Mouse (Mus musculus) adrenal gland, postnatal 36 days (tissue): Measurements from ENCODE around the gene Pfdn5. TPM values are rescaled to one million over a fixed set of nuclear protein-coding genes. Genes with fewer than 3 reads are reported as not detected.

Experiments used
- DNase-seq, 2 experiments: peaks; one replicate each; pipeline ENCODE4 v3.0.0; 2021; ENCODE audit warnings: mixed read lengths in 1 of 2
- total RNA-seq, 2 experiments: library from RNA; stranded (reverse); gene quantifications; 2 replicates each; pipeline ENCODE4 v1.2.3; 2021

Pfdn5 gene
- total RNA-seq, 2 experiments from 2014 or later = 420 TPM

DNA sequence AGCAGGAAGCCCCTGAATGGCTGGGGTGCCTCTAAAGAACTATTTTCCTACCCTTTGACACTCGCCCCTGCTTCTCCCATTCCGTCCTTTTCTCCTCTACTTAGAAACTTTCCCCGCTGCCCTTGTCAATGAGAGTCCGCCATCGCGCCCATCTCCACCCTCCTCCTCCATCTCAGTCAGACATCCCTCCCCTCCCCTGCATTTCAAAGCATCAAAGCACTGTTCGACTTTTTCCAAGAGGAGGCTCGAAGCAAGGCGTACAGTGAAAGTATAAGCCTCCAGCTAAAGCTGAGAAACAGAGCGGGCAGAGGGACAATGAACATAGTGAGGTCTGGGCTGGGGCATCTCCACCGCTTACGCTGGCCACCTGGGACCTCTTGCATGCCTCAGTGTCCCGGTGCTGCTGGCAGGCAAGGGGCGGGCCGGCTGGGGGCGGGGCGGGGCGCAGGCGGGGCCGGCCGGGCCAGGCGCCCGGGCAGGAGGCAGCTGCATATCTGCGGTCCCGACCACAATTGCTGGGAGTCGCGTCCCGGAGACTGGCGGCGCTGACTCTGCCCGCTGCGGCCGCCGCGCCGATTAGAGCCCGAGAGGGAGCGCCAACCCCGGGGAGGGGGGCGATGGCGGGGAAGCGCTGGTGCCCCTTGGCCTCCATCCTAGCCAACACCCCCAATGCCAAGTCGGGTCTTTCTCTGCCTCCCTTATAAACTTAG lies 50.7 kb downstream of the Pfdn5 start:
- peak; percentile 72 to 80 for DNase-seq

DNA sequence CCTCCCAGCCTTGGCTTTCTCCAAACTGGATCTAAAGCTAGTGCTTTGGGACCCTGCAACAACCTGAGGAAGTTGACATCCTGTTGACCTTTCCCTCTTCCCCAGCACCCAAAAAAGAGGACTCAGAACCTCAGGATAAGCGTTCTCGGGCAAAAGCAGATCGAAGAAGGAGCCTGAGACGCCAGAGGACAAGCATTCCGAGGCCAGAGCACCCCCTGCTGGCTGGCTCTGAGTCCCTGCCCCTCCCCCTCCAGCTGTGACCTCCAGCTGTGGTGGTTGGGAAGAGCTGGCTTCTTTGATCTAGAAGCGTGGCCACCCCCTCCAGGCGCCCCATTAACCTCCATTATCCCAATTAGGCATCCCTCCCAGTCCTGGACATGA lies 51.2 kb downstream of the Pfdn5 start:
- peak; percentile 90 to 94 for DNase-seq

DNA sequence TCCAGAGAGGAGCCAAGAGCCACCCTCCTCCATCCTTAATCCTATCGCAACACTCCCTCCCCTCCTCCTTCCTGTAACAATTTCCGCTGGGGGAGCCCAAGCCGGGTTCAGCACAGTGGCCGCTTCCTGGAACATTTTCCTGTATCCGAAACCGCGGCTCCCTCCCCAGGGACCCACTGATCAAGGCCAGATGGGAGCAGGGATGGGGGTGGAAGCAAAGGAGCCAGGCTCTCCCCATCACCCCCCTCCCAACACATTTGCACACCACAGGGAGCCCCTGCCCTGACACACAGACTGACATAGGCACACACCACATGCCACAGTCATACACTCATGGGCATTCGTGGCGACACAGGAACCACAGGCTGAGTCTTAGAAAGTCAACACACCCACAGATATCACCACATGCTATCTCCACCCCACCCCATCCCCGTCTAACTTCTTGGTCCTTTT lies 51.9 kb downstream of the Pfdn5 start:
- peak; percentile 68 to 78 for DNase-seq

Other genes with a start within 250 kb of the Pfdn5 start
- 10 to 100 TPM; 68.4 to 87.6 TPM for gene Tns2, start 225.7 kb upstream of the Pfdn5 start, total RNA-seq
- 10 to 100 TPM; 34.4 to 42.4 TPM for gene Spryd3, start 189.9 kb upstream of the Pfdn5 start, total RNA-seq
- gene Igfbp6, start 181.8 kb upstream of the Pfdn5 start, total RNA-seq = 10 to 100 TPM; 43.4 to 51.3 TPM
- gene Soat2, start 175.6 kb upstream of the Pfdn5 start, total RNA-seq = under 1 TPM; 0.40 to 0.49 TPM
- gene Zfp740, start 122.9 kb upstream of the Pfdn5 start, total RNA-seq = 10 to 100 TPM; 52.6 to 66.7 TPM
- 10 to 100 TPM; 79.0 to 83.7 TPM for gene Csad, start 121.4 kb upstream of the Pfdn5 start, total RNA-seq
- gene Itgb7, start 94.2 kb upstream of the Pfdn5 start, total RNA-seq = 1 to 10 TPM; 1.5 to 2.9 TPM
- gene Rarg, start 68.6 kb upstream of the Pfdn5 start, total RNA-seq = 10 to 100 TPM; 21.7 to 30.4 TPM
- gene Gm9918, start 55.6 kb upstream of the Pfdn5 start, total RNA-seq = not detected
- gene Mfsd5, start 46.7 kb upstream of the Pfdn5 start, total RNA-seq = 10 to 100 TPM; 39.0 to 40.0 TPM
- gene Espl1, start 29.9 kb upstream of the Pfdn5 start, total RNA-seq = 1 to 10 TPM; 3.2 to 3.6 TPM
- gene Myg1, start 5.6 kb downstream of the Pfdn5 start, total RNA-seq = 10 to 100 TPM; 59.0 to 59.1 TPM
- 10 to 100 TPM; 13.7 to 16.2 TPM for gene Aaas, start 24.7 kb downstream of the Pfdn5 start, total RNA-seq
- under 1 TPM in 1 of 2 experiments, not detected in 1; 0.16 TPM for gene Sp7, start 41.1 kb downstream of the Pfdn5 start, total RNA-seq
- gene Sp1, start 80.0 kb downstream of the Pfdn5 start, total RNA-seq = 10 to 100 TPM; 78.9 to 79.7 TPM
- 1 to 10 TPM; 1.2 to 2.5 TPM for gene Amhr2, start 119.3 kb downstream of the Pfdn5 start, total RNA-seq
- 100 to 1,000 TPM; 112 to 116 TPM for gene Prr13, start 132.9 kb downstream of the Pfdn5 start, total RNA-seq
- gene Pcbp2, start 144.4 kb downstream of the Pfdn5 start, total RNA-seq = 100 to 1,000 TPM; 724 to 759 TPM
- gene Gm10337, start 177.6 kb downstream of the Pfdn5 start, total RNA-seq = not detected
- 1 to 10 TPM; 8.0 to 8.9 TPM for gene Map3k12, start 190.9 kb downstream of the Pfdn5 start, total RNA-seq
- gene Tarbp2, start 192.1 kb downstream of the Pfdn5 start, total RNA-seq = 10 to 100 TPM; 32.5 to 33.5 TPM
- gene Npff, start 198.8 kb downstream of the Pfdn5 start, total RNA-seq = 1 to 10 TPM; 2.5 to 3.6 TPM